Mouse (Mus musculus): ENCODE measurements around the gene Mlycd.
A peak's percentile ranks its signal among the peaks of the same experiment; 100 is the strongest.
"Not testable (repeated sequence)": the region's sequence is repeated elsewhere in the genome, so short reads cannot be mapped to it uniquely, and the experiment has no call there.

Gene Mlycd

DNA sequence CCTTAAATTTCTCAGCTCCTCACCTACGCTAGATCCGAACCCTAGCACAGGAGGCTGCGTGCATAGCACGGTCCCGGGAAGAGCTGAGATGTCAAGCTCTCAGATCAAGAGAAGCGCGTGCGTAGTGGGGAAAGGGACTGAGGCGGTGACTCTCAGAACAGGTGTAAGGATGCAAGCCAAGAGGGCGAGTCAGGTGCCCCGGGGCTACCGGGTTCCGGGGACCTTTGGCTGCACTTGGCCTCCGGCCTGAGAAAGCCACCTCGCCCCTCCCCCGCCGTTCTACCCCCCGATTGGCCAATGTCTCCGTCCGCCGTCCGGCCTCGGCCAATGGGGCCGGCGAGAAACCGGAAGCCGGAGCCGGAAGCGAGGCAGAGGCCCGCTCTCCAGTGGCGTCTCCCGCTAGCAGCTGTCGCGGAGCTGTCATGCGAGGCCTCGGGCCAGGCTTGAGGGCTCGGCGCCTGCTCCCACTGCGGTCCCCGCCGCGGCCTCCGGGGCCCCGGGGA is at the start of gene Mlycd:
TSS of gene Mlycd (plus strand) at position 355 of the 503 bp plus-strand sequence.
- peak; percentile 95 for DNase-seq (ENCODE audit: low spot score)

DNA sequence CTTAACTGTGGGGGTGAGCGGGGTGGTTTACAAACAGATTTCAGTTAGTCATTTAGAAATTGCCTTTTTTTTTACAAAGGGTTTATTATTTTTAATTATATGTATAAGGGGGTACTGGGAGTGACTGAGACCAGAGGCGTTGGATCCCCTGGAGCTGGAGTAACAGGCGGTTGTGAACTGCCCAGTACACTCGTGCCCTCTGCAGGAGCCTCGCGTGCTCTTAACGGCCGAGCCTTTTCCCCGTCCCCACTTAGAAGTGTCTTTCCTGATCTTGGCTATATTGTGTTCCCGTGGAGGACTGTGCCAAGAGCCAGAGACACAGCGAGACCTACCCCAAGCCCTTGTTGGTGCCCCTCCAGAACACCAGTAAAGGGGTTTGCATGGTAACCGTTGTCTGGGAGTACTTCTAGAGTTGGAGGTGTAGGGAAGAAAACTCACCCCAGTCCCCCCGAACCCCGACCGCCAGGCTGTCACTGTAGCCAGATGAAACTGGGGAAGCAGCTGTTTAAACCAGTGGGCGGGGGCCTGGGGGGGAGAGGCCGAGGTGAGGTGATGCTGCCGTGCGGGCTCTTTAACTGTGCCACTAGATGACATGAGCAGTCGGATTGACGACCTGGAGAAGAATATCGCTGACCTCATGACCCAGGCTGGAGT is 49.5 kb upstream of the Mlycd start:
- DNase-seq (ENCODE audit: low spot score), result no peak

DNA sequence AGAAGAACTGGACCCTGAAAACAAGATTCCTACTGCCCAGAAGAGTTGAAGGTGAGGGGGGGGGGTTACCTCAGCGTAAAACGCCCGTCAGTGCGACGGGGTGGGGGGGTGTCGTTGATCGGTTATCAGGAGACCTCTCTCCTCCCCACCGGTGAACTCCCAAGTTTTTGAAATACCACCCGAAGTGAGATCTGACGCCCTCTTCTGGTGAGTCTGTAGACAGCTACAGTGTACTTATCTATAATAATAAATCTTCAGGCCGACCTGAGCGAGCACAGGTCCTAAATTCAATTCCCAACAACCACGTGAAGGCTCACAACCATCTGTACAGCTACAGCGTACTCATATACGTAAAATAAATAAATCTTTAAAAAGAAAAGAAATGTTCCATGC is 49.0 kb upstream of the Mlycd start:
- DNase-seq (ENCODE audit: low spot score), result no peak

DNA sequence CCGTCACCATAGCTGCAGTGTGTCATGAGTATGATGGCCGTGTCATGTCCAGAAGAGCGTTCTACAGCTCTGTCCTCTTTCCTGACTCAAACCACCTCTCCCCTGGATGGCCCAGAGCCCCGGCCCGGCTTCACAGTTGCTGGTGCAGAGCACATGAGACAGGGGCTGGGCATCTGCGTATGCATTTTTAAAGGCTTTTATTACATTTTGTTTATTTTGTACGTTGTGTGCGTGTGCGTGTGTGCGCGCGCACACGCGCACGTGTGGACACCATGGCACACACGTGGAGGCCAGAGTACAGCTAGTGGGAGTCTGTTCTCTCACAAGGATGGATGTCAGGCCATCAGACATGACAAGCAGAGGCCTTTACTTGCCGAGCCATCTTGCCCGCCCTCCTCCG is 43.0 kb upstream of the Mlycd start:
- no peak for DNase-seq (ENCODE audit: low spot score)

DNA sequence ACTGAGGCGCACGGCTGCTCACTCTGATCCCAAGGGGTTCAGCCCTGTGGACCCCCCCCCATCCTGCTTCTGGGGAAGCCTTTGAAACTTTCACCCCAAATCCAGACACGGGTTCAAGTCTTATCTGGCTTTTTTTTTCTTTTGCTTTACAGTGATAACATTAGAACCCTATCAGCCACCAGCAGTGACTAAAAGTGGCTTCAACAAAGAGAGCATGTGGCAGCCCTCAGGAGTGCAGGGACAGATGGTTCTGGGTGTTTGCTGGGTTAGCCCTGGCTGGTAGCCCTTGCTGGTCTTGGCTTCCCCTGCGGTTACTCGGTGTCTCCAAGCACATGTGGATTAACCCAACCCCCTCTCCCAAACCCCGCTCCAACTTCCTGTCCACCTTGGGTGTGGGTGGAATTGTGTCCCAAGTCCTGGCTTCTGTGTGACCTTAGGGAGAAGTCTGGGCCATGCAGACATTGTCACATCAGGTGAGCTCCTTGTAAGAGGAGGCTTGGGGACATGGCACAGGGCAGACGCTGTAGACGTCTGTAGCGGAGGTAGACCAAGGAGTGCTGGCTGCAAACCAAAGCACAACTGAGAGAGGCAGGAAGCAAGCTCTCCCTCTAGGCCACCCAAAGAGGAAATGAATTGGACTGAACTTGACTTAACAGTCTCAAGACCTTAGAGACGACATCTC is 41.6 kb upstream of the Mlycd start:
- DNase-seq (ENCODE audit: low spot score), result no peak

DNA sequence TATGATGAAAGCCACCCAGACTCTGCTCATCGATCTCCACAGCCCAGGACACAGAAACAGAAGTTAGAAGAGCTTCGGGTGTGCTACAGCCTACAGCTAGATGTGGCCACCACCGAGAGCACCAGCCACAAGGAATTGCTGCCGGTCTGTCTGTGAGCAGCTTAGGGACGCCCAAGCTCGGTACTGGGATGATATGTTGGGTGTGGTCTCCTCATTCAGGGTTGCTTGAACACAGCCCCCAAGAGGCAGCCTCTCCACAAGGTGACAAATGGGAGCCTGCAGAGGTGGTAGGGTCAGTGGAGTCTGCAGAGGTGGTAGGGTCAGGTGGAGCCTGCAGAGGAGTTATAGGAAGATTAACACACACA is 41.0 kb upstream of the Mlycd start:
- DNase-seq (ENCODE audit: low spot score), result no peak

DNA sequence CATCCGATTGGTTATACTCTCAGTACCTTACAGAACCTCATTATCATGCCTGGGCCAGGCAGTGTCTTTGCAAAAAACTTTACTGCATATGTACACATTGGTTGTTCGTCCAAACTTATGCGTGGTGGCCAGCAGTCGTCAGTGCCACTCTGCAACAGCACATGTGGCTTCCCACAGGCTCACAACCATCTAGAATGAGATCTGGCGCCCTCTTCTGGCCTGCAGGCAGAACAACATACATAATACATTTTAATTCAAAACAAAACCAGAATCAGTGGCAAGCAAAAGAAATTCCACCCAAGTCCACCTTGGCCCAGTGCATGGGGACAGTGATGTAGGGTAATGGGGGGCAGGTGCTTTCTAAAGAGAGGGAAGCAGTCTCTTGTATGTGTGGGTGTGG is 38.0 kb upstream of the Mlycd start:
- not testable (repeated sequence) for DNase-seq (ENCODE audit: low spot score)

DNA sequence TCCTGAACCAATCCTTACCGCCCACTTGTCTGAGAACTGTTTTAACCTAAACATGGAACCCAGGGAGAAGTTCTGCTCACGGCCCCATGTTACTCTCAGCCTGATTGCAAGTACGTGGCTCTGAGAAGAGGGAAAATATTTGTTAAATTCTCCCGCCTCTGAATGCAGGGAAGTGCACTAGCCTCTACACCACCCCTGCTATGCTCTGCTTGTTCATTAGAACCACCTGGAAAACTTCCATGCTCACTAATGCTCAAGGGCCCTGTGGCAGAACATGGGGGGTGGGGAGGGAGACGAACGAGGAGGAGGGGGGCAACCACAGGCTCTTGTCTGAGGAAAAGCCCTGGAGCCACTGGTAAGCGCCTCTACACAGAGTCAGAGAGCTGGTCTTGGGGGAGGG is 36.5 kb upstream of the Mlycd start:
- DNase-seq (ENCODE audit: low spot score), result no peak

DNA sequence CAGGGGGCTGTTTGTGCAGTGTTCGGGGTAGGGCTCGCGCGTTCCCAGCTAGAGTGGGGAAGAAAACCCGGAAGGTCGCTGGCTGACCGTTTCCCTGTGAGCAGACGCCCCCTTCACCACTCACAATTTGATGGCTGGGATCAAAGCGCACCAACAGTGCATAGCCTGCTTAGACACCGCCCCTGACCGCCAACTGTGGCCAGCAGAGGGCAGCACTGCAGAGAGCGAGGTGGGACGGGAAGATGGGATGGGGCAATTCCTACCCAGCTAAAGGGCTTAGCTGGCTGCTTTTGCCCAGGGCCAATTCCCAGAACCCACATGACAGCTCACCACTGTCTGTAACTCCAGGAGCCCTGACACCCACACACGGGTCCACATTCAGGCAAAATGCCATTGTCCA is 35.8 kb upstream of the Mlycd start:
- DNase-seq (ENCODE audit: low spot score), result peak; percentile 86

DNA sequence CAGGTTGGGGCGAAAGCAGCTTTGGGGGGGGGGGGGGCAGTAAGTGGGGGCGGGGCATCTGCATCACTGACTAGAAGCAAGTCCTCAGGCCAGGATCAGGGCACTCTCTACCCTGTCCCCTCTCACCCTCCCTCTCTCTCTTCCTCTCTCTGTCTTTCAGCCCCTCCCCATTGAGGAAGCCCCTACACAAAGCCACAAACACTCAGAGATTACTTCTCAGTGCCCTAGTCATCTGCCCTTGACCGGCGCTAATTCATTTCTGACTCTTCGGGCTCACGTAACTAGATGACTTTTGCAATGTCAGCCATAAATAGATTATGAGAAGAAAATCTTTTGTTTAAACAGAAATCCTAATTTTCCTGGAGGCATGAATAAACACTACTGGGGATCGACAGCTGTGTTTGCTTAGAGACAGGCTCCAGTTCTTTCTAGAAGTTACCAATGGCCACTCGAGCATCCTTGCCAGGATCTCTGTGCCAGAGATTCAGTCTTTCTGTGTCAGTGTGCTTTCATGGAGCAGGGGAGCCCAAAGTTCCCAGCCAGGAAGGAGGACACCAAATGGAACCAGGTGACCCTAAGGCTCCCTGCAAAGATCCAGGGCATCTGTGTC is 33.9 kb upstream of the Mlycd start:
- no peak for DNase-seq (ENCODE audit: low spot score)

DNA sequence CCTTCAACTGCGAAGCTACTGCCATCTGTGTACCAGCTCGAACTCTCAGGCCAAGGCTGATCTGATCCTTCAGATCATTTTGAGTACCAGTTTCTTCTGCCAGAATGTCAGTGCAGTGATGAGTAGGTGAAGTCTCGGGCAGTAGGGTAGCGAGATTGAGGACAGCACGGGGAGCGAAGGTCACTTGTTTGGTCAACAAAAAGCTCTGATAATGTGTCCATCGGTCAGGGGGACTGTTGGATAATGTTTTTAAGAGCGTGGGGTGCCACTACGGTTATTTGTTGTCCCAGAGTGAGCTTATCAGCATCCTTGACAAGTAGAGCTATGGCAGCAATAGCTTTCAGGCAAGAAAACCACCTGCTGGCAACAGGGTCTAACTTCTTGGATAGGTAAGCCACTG is 20.0 kb upstream of the Mlycd start:
- not testable (repeated sequence) for DNase-seq (ENCODE audit: low spot score)

DNA sequence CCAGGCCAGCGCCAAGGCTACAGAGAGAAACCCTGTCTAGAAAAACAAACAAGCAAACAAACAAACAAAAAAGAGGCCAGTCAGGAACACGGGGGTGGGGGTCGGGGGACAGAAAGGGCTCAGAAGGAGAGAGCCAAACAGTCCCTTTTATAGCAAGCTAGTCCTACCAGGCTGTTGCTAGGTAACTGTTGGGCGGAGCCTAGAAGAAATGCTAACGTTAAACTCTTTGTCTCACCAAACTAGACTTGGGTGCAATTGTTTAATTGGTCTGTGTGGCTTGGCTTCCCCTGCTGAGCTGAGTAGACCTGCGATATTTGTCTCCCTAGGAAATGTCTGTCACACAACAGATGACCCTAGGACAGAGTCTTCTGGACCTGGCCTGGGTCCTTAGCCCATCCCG is 16.2 kb upstream of the Mlycd start:
- no peak for DNase-seq (ENCODE audit: low spot score)

DNA sequence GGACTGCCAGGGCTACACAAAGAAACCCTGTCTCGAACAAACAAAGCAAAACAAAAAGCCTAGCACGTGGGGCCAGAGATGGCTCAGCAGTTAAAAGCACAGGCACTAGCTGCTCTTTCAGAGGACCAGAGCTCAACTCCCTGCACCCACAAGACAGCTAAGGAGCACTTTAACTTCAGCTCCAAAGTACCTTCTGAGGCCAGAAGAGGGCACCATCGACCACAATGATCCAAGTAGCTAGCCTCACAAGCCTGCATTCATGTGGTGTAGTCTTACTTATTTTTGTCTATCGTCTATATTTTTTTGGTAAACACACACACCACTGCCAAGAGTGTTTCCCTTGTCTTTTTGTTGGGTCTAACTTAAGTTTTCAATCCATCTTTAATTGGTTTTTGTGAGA is 14.1 kb upstream of the Mlycd start:
- DNase-seq (ENCODE audit: low spot score), result no peak

DNA sequence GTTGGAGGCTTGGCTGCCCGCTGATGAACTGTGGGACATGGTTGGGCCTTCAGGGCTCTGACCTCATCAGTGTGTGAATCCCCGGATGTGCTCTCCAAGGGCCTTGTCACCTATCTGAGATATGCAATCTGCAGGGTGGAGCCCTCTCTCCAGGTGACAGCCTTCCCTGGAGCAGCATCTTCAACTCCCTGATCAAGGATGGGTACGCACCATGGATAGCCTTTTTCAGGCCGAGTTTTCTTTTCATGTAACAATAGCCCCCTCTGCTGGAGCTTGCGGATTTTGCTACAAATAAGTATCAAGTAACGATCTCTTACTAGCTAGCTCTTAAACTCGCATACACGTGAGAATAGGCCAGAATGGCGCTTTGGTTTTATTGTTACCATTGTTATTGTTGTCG is 10.2 kb upstream of the Mlycd start:
- DNase-seq (ENCODE audit: low spot score), result peak; percentile 81

DNA sequence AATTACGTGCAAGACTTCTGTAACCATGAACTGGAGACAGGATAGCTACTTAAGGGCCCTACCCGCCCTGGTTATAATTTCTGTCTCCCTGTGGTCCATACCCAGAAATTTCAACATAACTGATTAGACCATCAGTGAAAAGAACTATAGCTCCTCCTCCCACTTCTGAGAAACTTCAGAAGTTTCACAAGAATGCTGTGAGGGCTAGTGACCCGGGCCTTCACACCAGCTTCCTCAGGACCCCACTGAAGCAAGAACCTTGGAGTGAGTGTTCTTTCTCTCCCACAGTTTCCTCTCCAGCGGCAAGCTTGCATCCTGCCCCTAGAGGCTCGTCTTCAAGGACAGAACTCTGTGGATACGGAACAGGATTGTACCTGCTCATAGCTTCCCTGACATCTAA is 8.8 kb upstream of the Mlycd start:
- DNase-seq (ENCODE audit: low spot score), result no peak

DNA sequence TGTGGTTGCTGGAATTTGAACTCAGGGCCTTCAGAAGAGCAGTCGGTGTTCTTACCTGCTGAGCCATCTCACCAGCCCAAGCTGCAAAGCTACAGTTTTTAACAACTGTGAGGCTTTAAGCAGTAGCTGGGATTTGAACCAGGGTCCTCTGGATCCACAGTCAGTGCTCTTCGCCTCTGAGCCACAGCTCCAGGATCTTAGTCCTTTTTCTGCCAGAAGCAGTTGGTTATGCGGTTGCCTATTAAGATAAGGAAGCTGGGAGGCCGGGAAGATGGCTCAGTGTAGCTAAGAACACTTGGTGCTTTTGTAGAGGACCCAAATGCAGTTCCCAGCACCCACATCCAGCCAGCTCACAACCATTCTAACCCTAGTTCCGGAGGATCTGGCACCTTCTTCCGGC is 7.7 kb upstream of the Mlycd start:
- no peak for DNase-seq (ENCODE audit: low spot score)

DNA sequence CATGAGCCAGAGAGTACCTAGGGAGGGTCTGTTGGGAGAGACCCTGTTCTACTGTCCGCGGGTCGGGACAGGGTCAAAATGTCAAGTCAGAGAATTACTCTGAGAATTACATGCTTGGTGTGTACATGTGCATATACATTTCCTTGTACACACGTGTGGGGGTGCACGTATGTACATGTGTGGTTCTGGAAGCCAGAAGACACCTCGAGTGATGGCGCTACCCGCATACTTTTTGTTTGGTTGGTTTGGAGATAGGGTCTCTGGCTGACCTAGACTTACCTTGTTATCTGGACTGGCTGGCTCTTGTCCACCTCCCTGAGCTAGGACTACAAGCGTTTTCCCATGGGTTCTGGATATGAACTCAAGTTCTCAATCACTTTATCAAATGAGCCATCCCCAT is 581 bp upstream of the Mlycd start:
- DNase-seq (ENCODE audit: low spot score), result no peak

DNA sequence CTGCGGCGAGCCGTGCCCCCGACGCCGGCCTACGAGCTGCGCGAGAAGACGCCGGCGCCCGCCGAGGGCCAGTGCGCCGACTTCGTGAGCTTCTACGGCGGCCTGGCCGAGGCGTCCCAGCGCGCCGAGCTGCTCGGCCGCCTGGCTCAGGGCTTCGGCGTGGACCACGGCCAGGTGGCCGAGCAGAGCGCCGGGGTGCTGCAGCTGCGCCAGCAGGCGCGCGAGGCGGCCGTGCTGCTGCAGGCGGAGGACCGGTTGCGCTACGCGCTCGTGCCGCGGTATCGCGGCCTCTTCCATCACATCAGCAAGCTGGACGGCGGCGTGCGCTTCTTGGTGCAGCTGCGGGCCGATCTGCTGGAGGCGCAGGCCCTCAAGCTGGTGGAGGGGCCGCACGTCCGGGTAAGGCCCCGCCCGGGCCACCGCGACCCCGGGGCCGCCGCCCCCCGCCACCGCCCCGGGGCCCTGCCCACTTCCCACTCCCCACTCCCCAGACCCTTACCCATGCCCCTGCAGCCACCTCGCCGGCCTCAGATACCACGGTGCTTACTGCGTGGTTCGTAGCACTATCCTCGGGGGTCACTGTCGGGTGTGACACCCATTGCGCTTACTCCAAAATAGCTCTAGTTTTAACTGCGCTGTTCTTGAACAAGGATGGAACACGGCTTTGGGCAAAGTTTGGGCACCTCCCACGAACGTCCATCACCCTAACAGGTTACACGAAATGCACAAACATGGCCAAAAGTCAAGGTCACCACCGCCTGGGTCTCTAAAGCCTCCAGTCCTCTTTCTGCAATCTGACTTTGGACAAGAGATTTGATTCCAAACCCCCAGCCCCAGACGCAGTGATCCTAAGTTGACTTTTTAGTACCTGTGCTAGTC is 633 bp downstream of the Mlycd start:
- peak; percentile 62 for DNase-seq (ENCODE audit: low spot score)

DNA sequence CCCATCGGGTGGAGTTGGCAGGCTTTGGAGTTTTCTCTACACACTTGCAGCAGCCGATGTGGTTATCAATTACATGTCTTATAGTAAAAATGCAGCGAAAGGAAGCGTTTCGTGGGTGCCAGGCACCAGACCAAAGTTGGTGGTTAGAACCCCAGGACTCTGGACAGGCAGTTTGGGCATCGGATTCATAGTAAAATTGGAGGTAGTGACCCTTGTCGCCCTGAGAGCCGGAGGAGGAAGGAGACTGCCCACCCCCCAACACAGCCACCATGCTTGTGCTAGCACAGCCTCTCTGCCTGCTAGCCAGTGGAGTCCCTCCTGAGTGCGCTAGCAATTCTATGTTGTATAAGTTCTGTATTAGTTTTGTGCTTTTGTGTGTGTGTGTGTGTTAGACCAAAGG is 3.9 kb downstream of the Mlycd start:
- no peak for DNase-seq (ENCODE audit: low spot score)

DNA sequence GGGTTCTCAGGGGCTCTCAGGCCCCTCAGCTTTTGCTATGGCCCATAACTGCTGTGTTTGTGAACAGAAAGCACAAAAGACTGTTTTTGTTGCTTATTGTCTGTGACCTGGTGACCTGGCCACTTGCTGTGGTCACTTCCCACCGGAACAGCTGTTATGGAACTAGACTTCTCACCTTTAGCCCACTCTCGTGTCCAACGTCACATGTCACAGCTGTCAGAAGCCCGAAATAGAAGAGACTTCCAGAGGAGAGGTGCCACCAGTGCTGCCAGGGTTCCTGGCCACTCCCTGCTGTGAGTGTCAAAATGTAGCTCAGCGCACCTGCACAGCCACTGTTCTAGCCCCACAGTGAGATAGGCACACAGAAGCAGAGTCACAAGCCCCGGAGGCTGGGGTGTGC is 4.6 kb downstream of the Mlycd start:
- no peak for DNase-seq (ENCODE audit: low spot score)

DNA sequence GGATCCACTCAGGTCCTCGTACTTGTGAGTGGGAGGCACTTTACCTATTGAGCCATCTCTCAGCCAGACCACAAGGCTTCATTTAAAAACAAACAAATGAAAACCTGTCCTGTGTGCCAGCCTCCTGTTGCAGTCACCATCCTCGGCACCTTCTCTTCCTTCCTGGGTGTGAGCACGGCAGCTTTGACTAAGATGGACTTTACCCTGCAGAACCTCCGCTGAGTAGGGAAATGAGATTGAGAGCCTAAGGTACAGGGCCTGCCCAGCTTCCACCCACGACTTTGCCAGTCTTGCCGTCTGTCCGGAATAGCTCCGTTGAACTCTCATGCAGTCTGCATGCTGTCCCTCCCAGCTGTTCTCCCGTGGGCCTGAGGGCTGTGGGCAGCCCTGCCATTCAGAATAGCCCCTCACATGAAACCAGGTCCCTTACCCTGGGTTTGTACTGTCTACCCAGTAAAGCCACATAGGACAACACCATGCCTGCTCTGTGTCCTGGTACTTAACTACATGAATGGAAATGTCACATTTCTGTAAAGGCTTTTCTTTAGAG is 5.5 kb downstream of the Mlycd start:
- DNase-seq (ENCODE audit: low spot score), result no peak

DNA sequence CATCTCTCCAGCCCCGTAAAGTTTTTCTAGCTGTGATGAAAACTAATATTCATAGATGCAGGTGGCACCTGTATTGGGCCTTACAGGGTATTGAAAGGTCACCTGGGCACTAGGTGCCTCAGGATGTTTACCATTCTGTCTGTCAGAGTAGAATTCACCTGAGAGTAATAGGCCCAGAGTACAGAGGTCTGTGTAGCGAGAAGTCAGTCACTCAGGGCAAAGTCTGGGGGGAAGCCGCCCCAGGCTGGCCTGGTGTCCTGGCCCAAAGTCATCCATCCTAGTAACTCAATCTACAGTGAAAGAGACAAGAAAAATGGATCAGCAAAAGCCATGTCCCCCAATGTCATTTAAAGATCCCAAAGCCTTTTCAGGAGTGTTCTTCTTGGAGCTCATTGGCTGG is 6.2 kb downstream of the Mlycd start:
- no peak for DNase-seq (ENCODE audit: low spot score)
